Mouse (Mus musculus): ENCODE data around the gene Ubtd2.

Ubtd2 gene

GRCm38 (mm10) chr11:32545605-32546004, 90.4 kb downstream of the Ubtd2 start:
- DNase-seq (ENCODE audit: low spot score in 2 of 2): no peak

GRCm38 (mm10) chr11:32546483-32546882, 91.3 kb downstream of the Ubtd2 start:
- DNase-seq (ENCODE audit: low spot score in 2 of 2): no peak

GRCm38 (mm10) chr11:32547391-32547947, 92.3 kb downstream of the Ubtd2 start:
- no peak for DNase-seq (ENCODE audit: low spot score in 2 of 2)

GRCm38 (mm10) chr11:32548240-32548639, 93.1 kb downstream of the Ubtd2 start:
- DNase-seq (ENCODE audit: low spot score in 2 of 2): no peak

GRCm38 (mm10) chr11:32549236-32549635, 94.1 kb downstream of the Ubtd2 start:
- no peak for DNase-seq (ENCODE audit: low spot score in 2 of 2)

GRCm38 (mm10) chr11:32550102-32550501, 94.9 kb downstream of the Ubtd2 start:
- DNase-seq (ENCODE audit: low spot score in 2 of 2): no peak

- no peak for DNase-seq (ENCODE audit: low spot score in 2 of 2)
Measured at GRCm38 (mm10) chr11:32551056-32551455, 95.9 kb downstream of the Ubtd2 start.

- DNase-seq (ENCODE audit: low spot score in 2 of 2): no peak
Measured at GRCm38 (mm10) chr11:32551579-32552297, 96.6 kb downstream of the Ubtd2 start.

- DNase-seq (ENCODE audit: low spot score in 2 of 2): no peak
Measured at GRCm38 (mm10) chr11:32552401-32553090, 97.4 kb downstream of the Ubtd2 start.

- no peak for DNase-seq (ENCODE audit: low spot score in 2 of 2)
Measured at GRCm38 (mm10) chr11:32553311-32554140, 98.4 kb downstream of the Ubtd2 start.

GRCm38 (mm10) chr11:32554141-32555091, 99.2 kb downstream of the Ubtd2 start:
- no peak for DNase-seq (ENCODE audit: low spot score in 2 of 2)

- no peak for DNase-seq (ENCODE audit: low spot score in 2 of 2)
Measured at GRCm38 (mm10) chr11:32555103-32555689, 100.0 kb downstream of the Ubtd2 start.

- no peak for DNase-seq (ENCODE audit: low spot score in 2 of 2)
Measured at GRCm38 (mm10) chr11:32556333-32556990, 101.3 kb downstream of the Ubtd2 start.

GRCm38 (mm10) chr11:32558026-32558425, 102.9 kb downstream of the Ubtd2 start:
- no peak for DNase-seq (ENCODE audit: low spot score in 2 of 2)

GRCm38 (mm10) chr11:32558677-32559076, 103.5 kb downstream of the Ubtd2 start:
- DNase-seq (ENCODE audit: low spot score in 2 of 2): no peak

GRCm38 (mm10) chr11:32560015-32560770, 105.0 kb downstream of the Ubtd2 start:
- DNase-seq (ENCODE audit: low spot score in 2 of 2): no peak

- DNase-seq (ENCODE audit: low spot score in 2 of 2): no peak
Measured at GRCm38 (mm10) chr11:32561465-32562355, 106.5 kb downstream of the Ubtd2 start.

- no peak for DNase-seq (ENCODE audit: low spot score in 2 of 2)
Measured at GRCm38 (mm10) chr11:32562706-32563105, 107.5 kb downstream of the Ubtd2 start.

Measured in urinary bladder, adult 18-20 months (tissue).